Mouse (Mus musculus) intestine, embryonic 16.5 days (tissue): ENCODE results near the gene Nme7. TPM values are rescaled to one million over a fixed set of nuclear protein-coding genes. Genes with fewer than 3 reads are reported as not detected.

ENCODE experiments used
- ATAC-seq: fragments of 200-750 bp; cut with Nextera tagmentation; 2 replicates; pipeline ENCODE4 v1.8.0; 2017; ENCODE audit warnings: moderate TSS enrichment, moderate library complexity
- H3K27ac ChIP-seq: fragments of 300-500 bp; sonication (generic); 2 replicates; pipeline ENCODE4 v1.5.1; 2014; ENCODE audit warnings: mild to moderate bottlenecking, low read length
- H3K27me3 ChIP-seq: fragments of 300-500 bp; sonication (generic); replicated peaks from 2 replicates; pipeline ENCODE4 v1.6.1; 2014; ENCODE audit warnings: low read length, control low read depth, mixed read lengths; ENCODE audit not compliant: control insufficient read depth, insufficient read depth
- H3K36me3 ChIP-seq: fragments of 300-500 bp; sonication (generic); 2 replicates; pipeline ENCODE4 v1.6.1; 2014; ENCODE audit warnings: low read length, control low read depth; ENCODE audit not compliant: control insufficient read depth, insufficient read depth
- H3K4me1 ChIP-seq: fragments of 300-500 bp; sonication (generic); 2 replicates; pipeline ENCODE4 v1.6.1; 2014; ENCODE audit warnings: low read length, control low read depth, mixed read lengths; ENCODE audit not compliant: control insufficient read depth, insufficient read depth
- H3K4me2 ChIP-seq: fragments of 300-500 bp; sonication (generic); 2 replicates; pipeline ENCODE4 v1.6.1; 2014; ENCODE audit warnings: low read depth, low read length, control low read depth
- H3K4me3 ChIP-seq: fragments of 300-500 bp; sonication (generic); 2 replicates; pipeline ENCODE4 v1.5.1; 2014; ENCODE audit warnings: mild to moderate bottlenecking, low read length
- H3K9ac ChIP-seq: fragments of 300-500 bp; sonication (generic); 2 replicates; pipeline ENCODE4 v1.6.1; 2014; ENCODE audit warnings: low read depth, low read length
- H3K9me3 ChIP-seq: fragments of 300-500 bp; sonication (generic); 2 replicates; pipeline ENCODE4 v1.6.1; 2016; ENCODE audit warnings: low read length, control low read depth; ENCODE audit not compliant: control insufficient read depth
- WGBS: fragments of 180-500 bp; shearing (Covaris S2); extraction: QIAGEN DNeasy Blood & Tissue Kit; methylation state at CpG from one replicate; pipeline ENCODE4 v1.1.7; 2014; 5-methylcytosine and 5-hydroxymethylcytosine counted together
- polyA plus RNA-seq: library from polyadenylated mRNA; unstranded; fragments of >200 nt; fragmentation: Nextera tagmentation; extraction: Ambion mirVana; gene quantifications from 2 replicates; pipeline ENCODE4 v1.2.1, GENCODE M21; 2015

The Nme7 gene
- polyA plus RNA-seq, 1 experiment from 2014 or later: 30.8 TPM

DNA sequence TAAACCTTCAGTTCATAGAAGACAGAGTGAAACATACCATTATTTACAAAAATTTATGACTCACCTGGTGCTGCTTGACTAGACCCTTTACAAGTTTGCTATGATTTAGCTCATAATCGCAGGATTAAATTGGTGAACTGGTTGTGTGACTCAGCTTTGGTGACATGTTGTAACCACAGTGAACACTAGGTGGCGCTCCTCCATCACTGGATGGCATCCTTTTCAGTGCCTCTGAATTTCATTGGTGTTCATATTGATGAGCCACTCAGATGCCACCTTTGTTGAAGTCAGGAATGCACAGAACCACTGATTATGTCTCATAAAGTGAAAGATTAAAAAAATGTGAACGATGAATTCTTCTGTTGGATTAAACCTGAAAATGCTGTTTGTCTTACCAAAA, 12.8 kb downstream of the Nme7 start:
- H3K4me3 ChIP-seq: no peak overlapping the region
- H3K27ac ChIP-seq: no peak overlapping the region
- no peak overlapping the region for H3K4me2 ChIP-seq
- H3K9me3 ChIP-seq: no peaks in the 10 kb centered on the region
- H3K36me3 ChIP-seq: no peaks in the 10 kb centered on the region
- no peak for ATAC-seq
- H3K27me3 ChIP-seq: no peaks in the 10 kb centered on the region
- 24% methylated on average over 3 of the region's 3 CpGs for WGBS
- no peak overlapping the region for H3K9ac ChIP-seq
- peaks cover 15% of the 10 kb centered on the region for H3K4me1 ChIP-seq

DNA sequence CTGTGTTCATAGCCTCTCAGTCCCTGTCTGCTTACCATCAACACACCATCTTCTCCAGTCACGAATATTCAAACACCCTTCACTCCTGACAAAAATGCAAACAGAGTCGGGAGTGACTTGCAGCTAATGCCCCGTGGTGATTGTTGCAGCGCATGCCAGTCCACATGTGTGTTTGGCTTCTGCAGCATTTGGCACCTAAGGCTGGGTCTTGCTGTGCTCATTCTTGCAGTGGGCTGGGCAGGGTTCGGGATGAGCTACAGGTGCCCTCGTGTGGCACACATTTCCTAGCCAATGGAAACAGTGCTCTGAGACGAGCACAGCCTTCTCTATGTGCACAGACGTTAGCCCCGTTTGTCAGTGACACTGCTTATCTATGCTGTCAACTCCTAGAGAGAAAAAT, 13.3 kb downstream of the Nme7 start:
- 74% methylated on average over 9 of the region's 9 CpGs for WGBS
- Histone ChIP-seq H3K4me1 (peaks cover 19% of the 10 kb centered on the region), H3K9me3 (no peaks in the 10 kb centered on the region), H3K36me3 (no peaks in the 10 kb centered on the region), H3K4me3 (no peak overlapping the region), H3K9ac (no peak overlapping the region), H3K27ac (no peak overlapping the region), H3K27me3 (no peaks in the 10 kb centered on the region), H3K4me2 (no peak overlapping the region)
- no peak for ATAC-seq

GRCm38 (mm10) chr1:164318474-164318873, 14.6 kb downstream of the Nme7 start:
- no peaks in the 10 kb centered on the region for H3K9me3 ChIP-seq
- peak; percentile 41; the same call in 1 of the 2 replicates for ATAC-seq
- no peaks in the 10 kb centered on the region for H3K27me3 ChIP-seq
- H3K27ac ChIP-seq: peak overlapping the region; percentile 36; the same call in 1 of the 2 replicates
- no peaks in the 10 kb centered on the region for H3K36me3 ChIP-seq
- WGBS: 75% methylated on average over 5 of the region's 5 CpGs
- no peak overlapping the region for H3K4me3 ChIP-seq
- no peak overlapping the region for H3K4me2 ChIP-seq
- no peak overlapping the region for H3K9ac ChIP-seq
- peaks cover 20% of the 10 kb centered on the region for H3K4me1 ChIP-seq

- Histone ChIP-seq H3K4me1 (peaks cover 20% of the 10 kb centered on the region), H3K4me2 (0 out of 2 replicates have a peak overlapping the region, but pooled peaks have one; percentile 8), H3K27me3 (no peaks in the 10 kb centered on the region), H3K9ac (peak overlapping the region; percentile 42; the same call in 1 of the 2 replicates), H3K4me3 (no peak overlapping the region), H3K36me3 (no peaks in the 10 kb centered on the region), H3K27ac (peak overlapping the region; percentile 27; the same call in 1 of the 2 replicates), H3K9me3 (no peaks in the 10 kb centered on the region)
- ATAC-seq: no peak
- WGBS: 50% methylated on average over 14 of the region's 14 CpGs
These were observed 15.7 kb downstream of the Nme7 start for GRCm38 (mm10) chr1:164319542-164320140.

- WGBS: 63% methylated on average over 5 of the region's 5 CpGs
- Histone ChIP-seq H3K9ac (no peak overlapping the region), H3K27me3 (no peaks in the 10 kb centered on the region), H3K4me2 (no peak overlapping the region), H3K4me3 (no peak overlapping the region), H3K9me3 (no peaks in the 10 kb centered on the region), H3K4me1 (peaks cover 20% of the 10 kb centered on the region), H3K36me3 (no peaks in the 10 kb centered on the region), H3K27ac (0 out of 2 replicates have a peak overlapping the region, but pooled peaks have one; percentile 3)
- ATAC-seq: no peak
These were observed 16.8 kb downstream of the Nme7 start for GRCm38 (mm10) chr1:164320731-164321130.

GRCm38 (mm10) chr1:164321408-164321807, 17.5 kb downstream of the Nme7 start:
- Histone ChIP-seq H3K27me3 (no peaks in the 10 kb centered on the region), H3K4me3 (0 out of 2 replicates have a peak overlapping the region, but pooled peaks have one; percentile 1), H3K4me1 (peaks cover 20% of the 10 kb centered on the region), H3K27ac (peak overlapping the region; percentile 60), H3K9me3 (no peaks in the 10 kb centered on the region), H3K4me2 (no peak overlapping the region), H3K36me3 (no peaks in the 10 kb centered on the region), H3K9ac (no peak overlapping the region)
- WGBS: 53% methylated on average over 10 of the region's 10 CpGs
- peak; percentile 81 for ATAC-seq

- 68% methylated on average over 8 of the region's 8 CpGs for WGBS
- H3K4me2 ChIP-seq: no peak overlapping the region
- H3K4me1 ChIP-seq: peaks cover 20% of the 10 kb centered on the region
- no peak overlapping the region for H3K4me3 ChIP-seq
- no peak for ATAC-seq
- no peaks in the 10 kb centered on the region for H3K36me3 ChIP-seq
- H3K27me3 ChIP-seq: no peaks in the 10 kb centered on the region
- H3K27ac ChIP-seq: no peak overlapping the region
- H3K9ac ChIP-seq: no peak overlapping the region
- no peaks in the 10 kb centered on the region for H3K9me3 ChIP-seq
These were observed 19.2 kb downstream of the Nme7 start for GRCm38 (mm10) chr1:164322987-164323650.

- Histone ChIP-seq H3K4me3 (no peak overlapping the region), H3K4me2 (no peak overlapping the region), H3K27ac (no peak overlapping the region), H3K27me3 (no peaks in the 10 kb centered on the region), H3K9ac (no peak overlapping the region), H3K4me1 (peaks cover 14% of the 10 kb centered on the region), H3K36me3 (no peaks in the 10 kb centered on the region), H3K9me3 (no peaks in the 10 kb centered on the region)
- no peak for ATAC-seq
- WGBS: 86% methylated on average over 4 of the region's 4 CpGs
These were observed 20.3 kb downstream of the Nme7 start for GRCm38 (mm10) chr1:164324221-164324620.

GRCm38 (mm10) chr1:164324878-164325277, 21.0 kb downstream of the Nme7 start:
- no peaks in the 10 kb centered on the region for H3K27me3 ChIP-seq
- 67% methylated on average over 2 of the region's 2 CpGs for WGBS
- no peaks in the 10 kb centered on the region for H3K9me3 ChIP-seq
- no peak overlapping the region for H3K4me2 ChIP-seq
- no peak overlapping the region for H3K9ac ChIP-seq
- H3K4me3 ChIP-seq: no peak overlapping the region
- ATAC-seq: no peak
- no peak overlapping the region for H3K27ac ChIP-seq
- H3K36me3 ChIP-seq: no peaks in the 10 kb centered on the region
- peaks cover 9% of the 10 kb centered on the region for H3K4me1 ChIP-seq
